Mouse (Mus musculus) intestine, embryonic 16.5 days (tissue): ENCODE results near the gene Bbx. TPM values are rescaled to one million over a fixed set of nuclear protein-coding genes. Genes with fewer than 3 reads are reported as not detected.

Experiments used
- ATAC-seq: fragments of 200-750 bp; cut with Nextera tagmentation; 2 replicates; pipeline ENCODE4 v1.8.0; 2017; ENCODE audit warnings: moderate TSS enrichment, moderate library complexity
- H3K27ac ChIP-seq: fragments of 300-500 bp; sonication (generic); 2 replicates; pipeline ENCODE4 v1.5.1; 2014; ENCODE audit warnings: mild to moderate bottlenecking, low read length
- H3K27me3 ChIP-seq: fragments of 300-500 bp; sonication (generic); replicated peaks from 2 replicates; pipeline ENCODE4 v1.6.1; 2014; ENCODE audit warnings: low read length, control low read depth, mixed read lengths; ENCODE audit not compliant: control insufficient read depth, insufficient read depth
- H3K36me3 ChIP-seq: fragments of 300-500 bp; sonication (generic); 2 replicates; pipeline ENCODE4 v1.6.1; 2014; ENCODE audit warnings: low read length, control low read depth; ENCODE audit not compliant: control insufficient read depth, insufficient read depth
- H3K4me1 ChIP-seq: fragments of 300-500 bp; sonication (generic); 2 replicates; pipeline ENCODE4 v1.6.1; 2014; ENCODE audit warnings: low read length, control low read depth, mixed read lengths; ENCODE audit not compliant: control insufficient read depth, insufficient read depth
- H3K4me2 ChIP-seq: fragments of 300-500 bp; sonication (generic); 2 replicates; pipeline ENCODE4 v1.6.1; 2014; ENCODE audit warnings: low read depth, low read length, control low read depth
- H3K4me3 ChIP-seq: fragments of 300-500 bp; sonication (generic); 2 replicates; pipeline ENCODE4 v1.5.1; 2014; ENCODE audit warnings: mild to moderate bottlenecking, low read length
- H3K9ac ChIP-seq: fragments of 300-500 bp; sonication (generic); 2 replicates; pipeline ENCODE4 v1.6.1; 2014; ENCODE audit warnings: low read depth, low read length
- H3K9me3 ChIP-seq: fragments of 300-500 bp; sonication (generic); 2 replicates; pipeline ENCODE4 v1.6.1; 2016; ENCODE audit warnings: low read length, control low read depth; ENCODE audit not compliant: control insufficient read depth
- WGBS: fragments of 180-500 bp; shearing (Covaris S2); extraction: QIAGEN DNeasy Blood & Tissue Kit; methylation state at CpG from one replicate; pipeline ENCODE4 v1.1.7; 2014; 5-methylcytosine and 5-hydroxymethylcytosine counted together
- polyA plus RNA-seq: library from polyadenylated mRNA; unstranded; fragments of >200 nt; fragmentation: Nextera tagmentation; extraction: Ambion mirVana; gene quantifications from 2 replicates; pipeline ENCODE4 v1.2.1, GENCODE M21; 2015

The Bbx gene
- polyA plus RNA-seq, 1 experiment from 2014 or later: 30.7 TPM

- Histone ChIP-seq H3K9ac (no peak overlapping the region), H3K9me3 (no peaks in the 10 kb centered on the region), H3K4me3 (no peak overlapping the region), H3K27ac (no peak overlapping the region), H3K36me3 (no peaks in the 10 kb centered on the region), H3K4me2 (no peak overlapping the region), H3K4me1 (no peaks in the 10 kb centered on the region), H3K27me3 (no peaks in the 10 kb centered on the region)
- 73% methylated on average over 6 of the region's 6 CpGs for WGBS
- ATAC-seq: no peak
These were observed 12.8 kb upstream of the Bbx start for GRCm38 (mm10) chr16:50445014-50445413.

GRCm38 (mm10) chr16:50438816-50439215 is 6.6 kb upstream of the Bbx start:
- Histone ChIP-seq H3K9me3 (no peaks in the 10 kb centered on the region), H3K4me2 (no peak overlapping the region), H3K4me1 (no peaks in the 10 kb centered on the region), H3K27ac (no peak overlapping the region), H3K4me3 (no peak overlapping the region), H3K36me3 (no peaks in the 10 kb centered on the region), H3K27me3 (no peaks in the 10 kb centered on the region), H3K9ac (no peak overlapping the region)
- ATAC-seq: no peak
- 78% methylated on average over 3 of the region's 3 CpGs for WGBS

- no peak for ATAC-seq
- Histone ChIP-seq H3K4me2 (no peak overlapping the region), H3K4me1 (no peaks in the 10 kb centered on the region; the same call in 1 of the 2 replicates), H3K9me3 (no peaks in the 10 kb centered on the region), H3K36me3 (no peaks in the 10 kb centered on the region), H3K9ac (no peak overlapping the region), H3K27ac (no peak overlapping the region), H3K27me3 (no peaks in the 10 kb centered on the region), H3K4me3 (no peak overlapping the region)
- 83% methylated on average over 15 of the region's 15 CpGs for WGBS
These were observed 5.6 kb upstream of the Bbx start for GRCm38 (mm10) chr16:50437788-50438187.

GRCm38 (mm10) chr16:50437331-50437730 is 5.1 kb upstream of the Bbx start:
- Histone ChIP-seq H3K4me3 (no peak overlapping the region), H3K27ac (no peak overlapping the region), H3K27me3 (no peaks in the 10 kb centered on the region), H3K36me3 (no peaks in the 10 kb centered on the region), H3K4me1 (peaks cover 3% of the 10 kb centered on the region; the same call in 1 of the 2 replicates), H3K9ac (no peak overlapping the region), H3K9me3 (no peaks in the 10 kb centered on the region), H3K4me2 (no peak overlapping the region)
- 45% methylated on average over 2 of the region's 2 CpGs for WGBS
- no peak for ATAC-seq

- Histone ChIP-seq H3K4me2 (peak overlapping the region; percentile 96), H3K4me1 (peaks cover 3% of the 10 kb centered on the region; the same call in 1 of the 2 replicates), H3K27ac (peak overlapping the region; percentile 99), H3K9ac (peak overlapping the region; percentile 93), H3K4me3 (peak overlapping the region; percentile 95), H3K27me3 (no peaks in the 10 kb centered on the region), H3K36me3 (no peaks in the 10 kb centered on the region), H3K9me3 (no peaks in the 10 kb centered on the region)
- under 1% methylated on average over 68 of the region's 72 CpGs for WGBS
- ATAC-seq: peak; percentile 72
These were observed 894 bp downstream of the Bbx start for GRCm38 (mm10) chr16:50431011-50431981.

GRCm38 (mm10) chr16:50430515-50430877 is 1.7 kb downstream of the Bbx start:
- no peak overlapping the region for H3K27ac ChIP-seq
- H3K4me2 ChIP-seq: peak overlapping the region; percentile 96
- H3K9me3 ChIP-seq: no peaks in the 10 kb centered on the region
- H3K27me3 ChIP-seq: no peaks in the 10 kb centered on the region
- H3K36me3 ChIP-seq: no peaks in the 10 kb centered on the region
- peaks cover 3% of the 10 kb centered on the region; the same call in 1 of the 2 replicates for H3K4me1 ChIP-seq
- WGBS: 0% methylated on average over 12 of the region's 12 CpGs
- H3K9ac ChIP-seq: peak overlapping the region; percentile 93
- H3K4me3 ChIP-seq: peak overlapping the region; percentile 95
- no peak for ATAC-seq

GRCm38 (mm10) chr16:50429692-50430514 is 2.3 kb downstream of the Bbx start:
- Histone ChIP-seq H3K27me3 (no peaks in the 10 kb centered on the region), H3K9ac (peak overlapping the region; percentile 93), H3K4me3 (peak overlapping the region; percentile 95), H3K36me3 (no peaks in the 10 kb centered on the region), H3K27ac (no peak overlapping the region), H3K4me1 (peaks cover 3% of the 10 kb centered on the region; the same call in 1 of the 2 replicates), H3K9me3 (no peaks in the 10 kb centered on the region), H3K4me2 (peak overlapping the region; percentile 96)
- WGBS: under 1% methylated on average over 58 of the region's 69 CpGs
- ATAC-seq: 0 out of 2 replicates have a peak, but pooled peaks have one; percentile 5

GRCm38 (mm10) chr16:50428871-50429691 is 3.1 kb downstream of the Bbx start:
- Histone ChIP-seq H3K4me2 (peak overlapping the region; percentile 96), H3K27me3 (no peaks in the 10 kb centered on the region), H3K36me3 (no peaks in the 10 kb centered on the region), H3K4me3 (peak overlapping the region; percentile 95), H3K9me3 (no peaks in the 10 kb centered on the region), H3K4me1 (peaks cover 3% of the 10 kb centered on the region; the same call in 1 of the 2 replicates), H3K27ac (no peak overlapping the region), H3K9ac (peak overlapping the region; percentile 93)
- WGBS: 10% methylated on average over 23 of the region's 23 CpGs
- no peak for ATAC-seq
